Mouse (Mus musculus): ENCODE data around the gene Ehd2.

DNA sequence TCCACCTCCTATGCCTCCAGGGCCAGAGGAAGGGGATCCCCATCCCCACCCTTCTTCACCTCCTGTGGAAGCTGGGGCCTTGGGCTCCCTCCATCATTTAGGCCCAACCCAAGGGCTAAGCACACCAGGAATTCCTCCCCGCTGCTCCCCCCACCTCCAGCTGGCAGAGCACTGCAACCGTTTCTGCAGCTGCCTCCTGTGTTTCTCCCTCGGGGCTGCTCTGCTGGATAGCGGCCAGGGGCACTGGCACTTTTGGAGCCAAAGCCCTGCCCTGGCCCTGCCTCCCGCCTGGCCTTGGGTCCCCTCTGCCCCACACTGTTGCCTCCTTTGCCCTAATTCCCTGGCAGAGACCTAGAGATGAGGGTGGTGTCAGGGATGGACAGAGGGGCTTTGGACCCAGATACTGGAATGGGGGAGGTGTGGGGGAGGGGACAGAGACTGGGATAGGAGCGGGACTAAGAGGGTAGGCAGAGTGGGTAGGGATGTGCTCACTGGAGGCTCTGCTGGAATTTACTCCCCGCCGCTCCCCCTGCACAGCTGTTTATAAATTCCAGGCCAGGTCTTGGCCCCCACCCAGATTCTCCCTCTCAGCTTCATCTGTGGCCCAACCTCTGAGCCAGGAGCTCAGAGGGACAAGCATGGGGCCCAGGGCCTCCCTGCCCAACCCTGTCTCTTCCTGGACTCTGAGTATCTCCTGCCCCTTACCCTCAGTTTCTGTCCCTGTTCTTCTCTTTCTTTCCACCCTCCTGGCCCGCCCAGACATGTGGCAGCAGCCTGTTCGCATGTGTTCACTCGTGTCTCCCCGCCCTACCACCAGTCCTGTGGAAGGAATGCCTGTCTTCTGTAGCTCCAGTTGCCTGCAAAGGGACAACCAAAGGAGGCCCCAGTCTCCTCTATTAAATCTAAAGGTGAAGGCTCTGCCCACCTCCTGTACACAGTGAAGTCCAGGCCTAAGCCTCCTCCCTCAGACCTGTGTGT lies 4.8 kb downstream of the Ehd2 start:
- TF ChIP-seq CTCF (IDR thresholded peaks at IDR 0.05; ENCODE audit: low read depth) (no peak), EP300 (IDR thresholded peaks at IDR 0.05; ENCODE audit: low read depth) (peak; percentile 90)
